Mouse (Mus musculus) heart, embryonic 16.5 days (tissue): Measurements from ENCODE around the gene Kcnip2. TPM values are rescaled to one million over a fixed set of nuclear protein-coding genes. Genes with fewer than 3 reads are reported as not detected.

Source experiments
- ATAC-seq: fragments of 200-750 bp; cut with Nextera tagmentation; replicated peaks from 2 replicates; pipeline ENCODE4 v1.8.0; 2017; ENCODE audit warnings: moderate number of reproducible peaks; ENCODE audit not compliant: insufficient read depth, low FRiP score; ENCODE audit errors: extremely low read depth
- H3K27ac ChIP-seq: fragments of 300-500 bp; sonication (generic); 2 replicates; pipeline ENCODE4 v1.5.1; 2014; ENCODE audit warnings: mild to moderate bottlenecking, low read length, control low read depth, moderate library complexity
- H3K27me3 ChIP-seq: fragments of 300-500 bp; sonication (generic); 2 replicates; pipeline ENCODE4 v1.6.1; 2014; ENCODE audit warnings: low read length, mixed read lengths; ENCODE audit not compliant: control insufficient read depth, insufficient read depth
- H3K36me3 ChIP-seq: fragments of 300-500 bp; sonication (generic); 2 replicates; pipeline ENCODE4 v1.6.1; 2014; ENCODE audit not compliant: control insufficient read depth, insufficient read depth
- H3K4me1 ChIP-seq: fragments of 300-500 bp; sonication (generic); 2 replicates; pipeline ENCODE4 v1.6.1; 2014; ENCODE audit warnings: low read length, mixed read lengths; ENCODE audit not compliant: control insufficient read depth, insufficient read depth
- H3K4me2 ChIP-seq: fragments of 300-500 bp; sonication (generic); 2 replicates; pipeline ENCODE4 v1.6.1; 2014; ENCODE audit warnings: low read depth, mild to moderate bottlenecking, control low read depth, low read length
- H3K4me3 ChIP-seq: fragments of 300-500 bp; sonication (generic); 2 replicates; pipeline ENCODE4 v1.5.1; 2014; ENCODE audit warnings: mild to moderate bottlenecking, control low read depth, low read length
- H3K9ac ChIP-seq: fragments of 300-500 bp; sonication (generic); 2 replicates; pipeline ENCODE4 v1.6.1; 2014; ENCODE audit warnings: low read length, control low read depth
- H3K9me3 ChIP-seq: fragments of 300-500 bp; sonication (generic); replicated peaks from 2 replicates; pipeline ENCODE4 v1.6.1; 2016; ENCODE audit warnings: low read length; ENCODE audit not compliant: control insufficient read depth
- WGBS: fragments of 180-500 bp; shearing (Covaris S2); extraction: QIAGEN DNeasy Blood & Tissue Kit; methylation state at CpG from one replicate; pipeline ENCODE4 v1.1.7; 2014; 5-methylcytosine and 5-hydroxymethylcytosine counted together
- polyA plus RNA-seq: library from polyadenylated mRNA; unstranded; fragments of >200 nt; fragmentation: Nextera tagmentation; extraction: Ambion mirVana; gene quantifications from 2 replicates; pipeline ENCODE4 v1.2.1, GENCODE M21; 2015

Kcnip2 gene
- polyA plus RNA-seq, 1 experiment from 2014 or later, result 16.6 TPM

- H3K4me2 ChIP-seq, result no peak overlapping the region
- ATAC-seq, result no peak
- no peaks in the 10 kb centered on the region for H3K9me3 ChIP-seq
- no peaks in the 10 kb centered on the region for H3K27me3 ChIP-seq
- H3K27ac ChIP-seq, result no peak overlapping the region
- H3K9ac ChIP-seq, result no peak overlapping the region
- 78% methylated on average over 2 of the region's 2 CpGs for WGBS
- H3K4me3 ChIP-seq, result no peak overlapping the region
- peaks cover 3% of the 10 kb centered on the region for H3K4me1 ChIP-seq
- H3K36me3 ChIP-seq, result peaks cover 68% of the 10 kb centered on the region
Observed at GRCm38 (mm10) chr19:45775486-45775885, 40.4 kb downstream of the Kcnip2 start.

- 85% methylated on average over 5 of the region's 5 CpGs for WGBS
- H3K27ac ChIP-seq, result no peak overlapping the region
- ATAC-seq, result no peak
- H3K4me3 ChIP-seq, result no peak overlapping the region
- no peaks in the 10 kb centered on the region for H3K27me3 ChIP-seq
- H3K36me3 ChIP-seq, result peaks cover 80% of the 10 kb centered on the region
- H3K9me3 ChIP-seq, result no peaks in the 10 kb centered on the region
- no peak overlapping the region for H3K9ac ChIP-seq
- no peak overlapping the region for H3K4me2 ChIP-seq
- H3K4me1 ChIP-seq, result no peaks in the 10 kb centered on the region
Observed at GRCm38 (mm10) chr19:45771501-45771900, 44.4 kb downstream of the Kcnip2 start.

GRCm38 (mm10) chr19:45760810-45761209 is 55.1 kb downstream of the Kcnip2 start:
- Histone ChIP-seq H3K27me3 (no peaks in the 10 kb centered on the region), H3K9me3 (no peaks in the 10 kb centered on the region), H3K27ac (no peak overlapping the region), H3K4me1 (no peaks in the 10 kb centered on the region), H3K36me3 (peaks cover 72% of the 10 kb centered on the region), H3K4me2 (no peak overlapping the region), H3K9ac (no peak overlapping the region), H3K4me3 (no peak overlapping the region)
- 72% methylated on average over 3 of the region's 3 CpGs for WGBS
- ATAC-seq, result no peak

- peaks cover 68% of the 10 kb centered on the region for H3K36me3 ChIP-seq
- H3K9me3 ChIP-seq, result no peaks in the 10 kb centered on the region
- H3K27ac ChIP-seq, result no peak overlapping the region
- no peak overlapping the region for H3K4me3 ChIP-seq
- 88% methylated on average over 5 of the region's 5 CpGs for WGBS
- no peak overlapping the region for H3K9ac ChIP-seq
- H3K27me3 ChIP-seq, result no peaks in the 10 kb centered on the region
- H3K4me2 ChIP-seq, result no peak overlapping the region
- no peak for ATAC-seq
- H3K4me1 ChIP-seq, result no peaks in the 10 kb centered on the region
Observed at GRCm38 (mm10) chr19:45758671-45759070, 57.2 kb downstream of the Kcnip2 start.

GRCm38 (mm10) chr19:45753551-45753950 is 62.3 kb downstream of the Kcnip2 start:
- Histone ChIP-seq H3K4me1 (peaks cover 9% of the 10 kb centered on the region), H3K9ac (no peak overlapping the region), H3K27ac (no peak overlapping the region), H3K36me3 (peaks cover 48% of the 10 kb centered on the region), H3K27me3 (no peaks in the 10 kb centered on the region), H3K9me3 (no peaks in the 10 kb centered on the region), H3K4me3 (no peak overlapping the region), H3K4me2 (no peak overlapping the region)
- 84% methylated on average over 3 of the region's 3 CpGs for WGBS
- ATAC-seq, result no peak

GRCm38 (mm10) chr19:45751881-45752280 is 64.0 kb downstream of the Kcnip2 start:
- Histone ChIP-seq H3K4me3 (no peak overlapping the region), H3K36me3 (peaks cover 38% of the 10 kb centered on the region), H3K9ac (no peak overlapping the region), H3K4me1 (peaks cover 18% of the 10 kb centered on the region), H3K27ac (no peak overlapping the region), H3K9me3 (no peaks in the 10 kb centered on the region), H3K4me2 (no peak overlapping the region), H3K27me3 (no peaks in the 10 kb centered on the region)
- WGBS, result 84% methylated on average over 7 of the region's 7 CpGs
- no peak for ATAC-seq

- Histone ChIP-seq H3K9me3 (no peaks in the 10 kb centered on the region), H3K9ac (peak within 1 kb of the TSS; percentile 94), H3K4me3 (peak within 1 kb of the TSS; percentile 93), H3K4me2 (peak within 1 kb of the TSS; percentile 96), H3K36me3 (peaks cover 24% of the 10 kb centered on the region), H3K4me1 (peaks cover 35% of the 10 kb centered on the region), H3K27ac (peak within 1 kb of the TSS; percentile 23), H3K27me3 (peaks cover 16% of the 10 kb centered on the region)
- under 1% methylated on average over 49 of the region's 60 CpGs for WGBS
- peak; percentile 75 for ATAC-seq
Observed at GRCm38 (mm10) chr19:45749243-45750043, 66.4 kb downstream of the Kcnip2 start, which contains the start of gene Npm3. Gene Npm3 (minus strand): TSS chr19:45749591.

GRCm38 (mm10) chr19:45748691-45749242 is 67.1 kb downstream of the Kcnip2 start:
- Histone ChIP-seq H3K4me1 (peaks cover 35% of the 10 kb centered on the region), H3K9ac (peak overlapping the region; percentile 94), H3K27ac (no peak overlapping the region), H3K27me3 (peaks cover 21% of the 10 kb centered on the region), H3K4me2 (peak overlapping the region; percentile 96), H3K36me3 (peaks cover 19% of the 10 kb centered on the region), H3K4me3 (peak overlapping the region; percentile 93), H3K9me3 (no peaks in the 10 kb centered on the region)
- 1% methylated on average over 33 of the region's 33 CpGs for WGBS
- peak; percentile 11; the same call in 1 of the 2 replicates for ATAC-seq

- no peaks in the 10 kb centered on the region for H3K9me3 ChIP-seq
- H3K36me3 ChIP-seq, result peaks cover 16% of the 10 kb centered on the region
- H3K9ac ChIP-seq, result peak overlapping the region; percentile 94; the same call in 1 of the 2 replicates
- no peak overlapping the region for H3K27ac ChIP-seq
- ATAC-seq, result no peak
- H3K4me1 ChIP-seq, result peaks cover 35% of the 10 kb centered on the region
- H3K4me3 ChIP-seq, result peak overlapping the region; percentile 93
- H3K27me3 ChIP-seq, result peaks cover 26% of the 10 kb centered on the region
- WGBS, result 39% methylated on average over 9 of the region's 9 CpGs
- peak overlapping the region; percentile 96 for H3K4me2 ChIP-seq
Observed at GRCm38 (mm10) chr19:45748206-45748605, 67.7 kb downstream of the Kcnip2 start.
